ENCODE assay signal across 12 mouse cellular contexts in genomic region chr1:52305679-52306632, GRCm38 (mm10).
DNase-seq lines count a peak whose midpoint lies in the region; ATAC-seq lines count a peak whose summit lies in the region.
"Had no signal": no experiment of that assay in that cellular context is flagged by ENCODE, and none has a peak within 500 bp of the region (broad histone marks: within the 10 kb centered on the region; RNA-seq: fewer than 3 reads in every experiment).

No protein-coding gene starts in this region.

- no peak overlapping the region for H3K4me3 ChIP-seq in forebrain, embryonic 11.5 days (ENCODE audit: low read depth, low read length)
- no peak overlapping the region for H3K4me3 ChIP-seq in forebrain, embryonic 10.5 days
- H3K4me3 ChIP-seq in hindbrain, embryonic 12.5 days = no peak overlapping the region
- H3K4me3 ChIP-seq in midbrain, embryonic 12.5 days = no peak overlapping the region
- H3K4me3 ChIP-seq: erythroblast, embryonic 14.5 days; gastrocnemius, adult 2 months; heart, embryonic 10.5 days had no signal

- no peaks in the 10 kb centered on the region for H3K9me3 ChIP-seq in forebrain, embryonic 11.5 days (ENCODE audit: control insufficient read depth, low read length)
- H3K9me3 ChIP-seq in forebrain, embryonic 10.5 days = no peaks in the 10 kb centered on the region
- H3K9me3 ChIP-seq in hindbrain, embryonic 12.5 days (replicated peaks) = no peaks in the 10 kb centered on the region
- H3K9me3 ChIP-seq in midbrain, embryonic 12.5 days = no peaks in the 10 kb centered on the region
- H3K9me3 ChIP-seq: heart, embryonic 10.5 days had no signal

- H3K27ac ChIP-seq in forebrain, embryonic 11.5 days (ENCODE audit: low read depth, low read length) = peak overlapping the region; percentile 37; the same call in 1 of the 2 replicates
- H3K27ac ChIP-seq in forebrain, embryonic 10.5 days = no peak overlapping the region
- peak overlapping the region; percentile 37; the same call in 1 of the 2 replicates for H3K27ac ChIP-seq in hindbrain, embryonic 12.5 days
- H3K27ac ChIP-seq in midbrain, embryonic 12.5 days (replicated peaks) = peak overlapping the region; percentile 52
- H3K27ac ChIP-seq: gastrocnemius, adult 2 months; heart, embryonic 10.5 days; liver, embryonic 14.5 days had no signal

- H3K27me3 ChIP-seq in forebrain, embryonic 11.5 days (ENCODE audit: control insufficient read depth, insufficient read depth, low read length) = no peaks in the 10 kb centered on the region
- no peaks in the 10 kb centered on the region for H3K27me3 ChIP-seq in forebrain, embryonic 10.5 days (ENCODE audit: poor library complexity, severe bottlenecking)
- no peaks in the 10 kb centered on the region for H3K27me3 ChIP-seq in hindbrain, embryonic 12.5 days
- no peaks in the 10 kb centered on the region for H3K27me3 ChIP-seq in midbrain, embryonic 12.5 days

- DNase-seq in forebrain, embryonic 11.5 days (ENCODE audit: low spot score) = no peak
- no peak for DNase-seq in forebrain, embryonic 10.5 days (ENCODE audit: extremely low spot score, low spot score)
- DNase-seq in retina, embryonic 14.5 days (ENCODE audit: low spot score) = peak; percentile 35
- DNase-seq in cerebellum, postnatal 36 days = no peak
- no peak for DNase-seq in lung, postnatal 10 days
- no peak for DNase-seq in right cerebral cortex, postnatal 10 days (ENCODE audit: low spot score in 2 of 2)

- ATAC-seq in forebrain, embryonic 11.5 days (replicated peaks; ENCODE audit: low FRiP score) = no peak
- peak; percentile 51 for ATAC-seq in hindbrain, embryonic 12.5 days (ENCODE audit: low FRiP score)
- ATAC-seq in midbrain, embryonic 12.5 days (ENCODE audit: low FRiP score, low read depth) = peak; percentile 45; the same call in 1 of the 2 replicates

- 64% methylated on average over 18 of the region's 18 CpGs for WGBS in forebrain, embryonic 11.5 days
- 81% methylated on average over 18 of the region's 18 CpGs for WGBS in forebrain, embryonic 10.5 days
- WGBS in hindbrain, embryonic 12.5 days = 63% methylated on average over 18 of the region's 18 CpGs
- WGBS in midbrain, embryonic 12.5 days = 68% methylated on average over 18 of the region's 18 CpGs

- H3K36me3 ChIP-seq in forebrain, embryonic 11.5 days (ENCODE audit: control insufficient read depth, insufficient read depth, low read length) = no peaks in the 10 kb centered on the region
- H3K36me3 ChIP-seq in forebrain, embryonic 10.5 days (replicated peaks) = no peaks in the 10 kb centered on the region
- H3K36me3 ChIP-seq in hindbrain, embryonic 12.5 days = no peaks in the 10 kb centered on the region
- no peaks in the 10 kb centered on the region for H3K36me3 ChIP-seq in midbrain, embryonic 12.5 days
- H3K36me3 ChIP-seq: heart, embryonic 10.5 days had no signal

- no peak overlapping the region for H3K4me2 ChIP-seq in forebrain, embryonic 11.5 days (ENCODE audit: low read depth, low read length, severe bottlenecking)
- H3K4me2 ChIP-seq in hindbrain, embryonic 12.5 days (replicated peaks) = no peak overlapping the region
- H3K4me2 ChIP-seq in midbrain, embryonic 12.5 days (replicated peaks) = no peak overlapping the region

- H3K9ac ChIP-seq in forebrain, embryonic 11.5 days (ENCODE audit: low read length) = no peak overlapping the region
- H3K9ac ChIP-seq in hindbrain, embryonic 12.5 days = no peak overlapping the region
- no peak overlapping the region for H3K9ac ChIP-seq in midbrain, embryonic 12.5 days (replicated peaks)
- H3K9ac ChIP-seq: liver, embryonic 14.5 days had no signal

- H3K4me1 ChIP-seq in forebrain, embryonic 11.5 days (replicated peaks; ENCODE audit: control insufficient read depth, insufficient read depth, low read length) = 0 out of 2 replicates have a peak, but pooled peaks cover 4% of the 10 kb centered on the region
- peaks cover 21% of the 10 kb centered on the region for H3K4me1 ChIP-seq in forebrain, embryonic 10.5 days
- no peaks in the 10 kb centered on the region for H3K4me1 ChIP-seq in hindbrain, embryonic 12.5 days
- H3K4me1 ChIP-seq in midbrain, embryonic 12.5 days = peaks cover 7% of the 10 kb centered on the region; the same call in 1 of the 2 replicates
- H3K4me1 ChIP-seq: heart, embryonic 10.5 days had no signal
